Mouse (Mus musculus): ENCODE data around the gene Tap2. TPM values are rescaled to one million over a fixed set of nuclear protein-coding genes. Genes with fewer than 3 reads are reported as not detected.

The Tap2 gene
- total and polyA plus RNA-seq, 3 experiments = 54.8 to 121 (median 110) TPM

DNA sequence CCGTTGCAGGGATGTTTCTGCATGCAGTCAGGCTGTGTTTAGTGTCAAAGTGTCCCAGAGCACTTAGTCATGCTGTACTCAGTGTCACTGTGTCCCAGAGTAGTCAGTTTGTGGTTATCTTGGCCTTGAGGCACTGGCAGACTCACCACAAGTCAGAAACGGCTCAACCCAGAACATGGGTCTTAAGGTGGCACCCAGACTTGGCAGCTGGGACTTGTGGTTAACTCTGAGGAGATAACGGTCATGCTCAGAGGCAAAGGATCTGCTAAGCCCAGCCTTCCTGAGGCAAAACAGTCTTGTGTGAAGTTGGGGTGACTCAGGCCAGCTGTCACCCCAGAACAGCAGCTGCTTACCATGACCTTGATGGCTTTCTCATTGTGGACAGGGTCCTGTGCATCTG lies 7.3 kb downstream of the Tap2 start:
- Histone ChIP-seq H3K4me3 (replicated peaks in 1 of 3; ENCODE audit: low read depth in 2 of 3, low read length in 2 of 3, poor library complexity in 1 of 3) (no peak overlapping the region), H3K4me1 (ENCODE audit: control insufficient read depth in 1 of 2, insufficient read depth in 2 of 2) (peaks cover 6 to 25% of the 10 kb centered on the region in 2 experiments), H3K9me3 (replicated peaks; ENCODE audit: low read length) (peaks cover 8% of the 10 kb centered on the region), H3K36me3 (replicated peaks in 1 of 2; ENCODE audit: control insufficient read depth in 1 of 2, insufficient read depth in 1 of 2, low read length in 1 of 2) (peaks cover 72 to 89% of the 10 kb centered on the region in 2 experiments), H3K27me3 (replicated peaks) (no peaks in the 10 kb centered on the region), H3K27ac (ENCODE audit: insufficient read depth, low read depth) (no peak overlapping the region), H3K4me2 (ENCODE audit: insufficient read depth, low read depth, poor library complexity, severe bottlenecking) (no peak overlapping the region), H3K79me2 (replicated peaks; ENCODE audit: control insufficient read depth, extremely low read depth, insufficient read depth, poor library complexity, severe bottlenecking) (peaks cover 14% of the 10 kb centered on the region), H3K9ac (ENCODE audit: insufficient read depth, low read depth) (no peak overlapping the region)
- TF ChIP-seq POLR2A (IDR thresholded peaks at IDR 0.05; ENCODE audit: low read depth, low read length) (no peak), CHD2 (IDR thresholded peaks at IDR 0.05; ENCODE audit: low read length) (no peak), JUN (IDR thresholded peaks at IDR 0.05; ENCODE audit: insufficient read depth, low read depth, low read length) (no peak), E2F4 (IDR thresholded peaks at IDR 0.05; ENCODE audit: insufficient replicate concordance, low read depth, low read length) (no peak), RCOR1 (conservative IDR thresholded peaks at IDR 0.05; ENCODE audit: low read depth, low read length) (no peak), NELFE (IDR thresholded peaks at IDR 0.05; ENCODE audit: low read depth, low read length) (no peak), RAD21 (IDR thresholded peaks at IDR 0.05; ENCODE audit: low read depth, low read length) (no peak), CTCF (conservative IDR thresholded peaks at IDR 0.05 in 1 of 2, IDR thresholded peaks at IDR 0.05 in 1 of 2; ENCODE audit: low read depth in 2 of 2, low read length in 2 of 2) (no peak), USF2 (conservative IDR thresholded peaks at IDR 0.05; ENCODE audit: low read depth, low read length) (no peak), TBP (conservative IDR thresholded peaks at IDR 0.05; ENCODE audit: low read depth, low read length) (no peak)
- in situ Hi-C loops (cut with MboI; ENCODE audit: low pct_ligation_motif_present, low pct_unique_long_range_greater_than_20kb, low sequenced_read_pairs) = loop anchor here (5.0 kb wide), 1 partner anchor 33 kb away; no protein-coding TSS in a partner anchor
- DNase-seq (ENCODE audit: extremely low read depth) = no peak
- dilution Hi-C loops (cut with MboI; ENCODE audit: extremely low pct_ligation_motif_present, extremely low pct_unique_long_range_greater_than_20kb, low sequenced_read_pairs) = no loop called here

DNA sequence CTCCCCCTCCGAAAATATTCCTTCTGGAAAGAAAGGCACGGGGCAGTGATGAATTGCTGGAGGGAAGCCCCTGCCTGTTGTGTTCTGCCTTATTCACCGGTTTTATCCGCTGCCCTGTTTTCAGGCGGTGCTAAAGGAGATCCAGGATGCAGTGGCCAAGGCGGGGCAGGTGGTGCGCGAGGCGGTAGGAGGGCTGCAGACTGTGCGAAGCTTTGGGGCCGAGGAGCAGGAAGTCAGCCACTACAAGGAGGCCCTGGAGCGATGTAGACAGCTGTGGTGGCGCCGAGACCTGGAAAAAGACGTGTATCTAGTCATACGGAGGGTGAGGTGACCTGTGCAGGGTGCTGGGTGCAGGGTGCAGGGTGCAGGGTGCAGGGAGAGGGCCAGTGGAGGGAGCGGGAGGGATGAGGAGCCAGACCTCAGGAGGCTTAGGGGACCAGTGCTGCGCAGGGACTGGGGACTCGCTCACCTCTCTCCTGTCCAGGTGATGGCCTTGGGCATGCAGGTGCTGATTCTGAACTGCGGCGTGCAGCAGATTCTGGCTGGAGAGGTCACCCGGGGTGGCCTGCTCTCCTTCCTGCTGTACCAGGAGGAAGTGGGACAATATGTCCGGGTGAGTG lies 8.5 kb downstream of the Tap2 start:
- Histone ChIP-seq H3K4me3 (replicated peaks in 1 of 3; ENCODE audit: low read depth in 2 of 3, low read length in 2 of 3, poor library complexity in 1 of 3) (no peak overlapping the region), H3K9me3 (replicated peaks; ENCODE audit: low read length) (peaks cover 8% of the 10 kb centered on the region), H3K4me1 (ENCODE audit: control insufficient read depth in 1 of 2, insufficient read depth in 2 of 2) (peaks cover 3 to 17% of the 10 kb centered on the region in 2 experiments; a peak in 2 of 4 replicates), H3K79me2 (replicated peaks; ENCODE audit: control insufficient read depth, extremely low read depth, insufficient read depth, poor library complexity, severe bottlenecking) (peaks cover 7% of the 10 kb centered on the region), H3K4me2 (ENCODE audit: insufficient read depth, low read depth, poor library complexity, severe bottlenecking) (no peak overlapping the region), H3K27ac (ENCODE audit: insufficient read depth, low read depth) (0 out of 2 replicates have a peak overlapping the region, but pooled peaks have one; percentile 24), H3K36me3 (replicated peaks in 1 of 2; ENCODE audit: control insufficient read depth in 1 of 2, insufficient read depth in 1 of 2, low read length in 1 of 2) (peaks cover 79 to 94% of the 10 kb centered on the region in 2 experiments), H3K9ac (ENCODE audit: insufficient read depth, low read depth) (no peak overlapping the region), H3K27me3 (replicated peaks) (no peaks in the 10 kb centered on the region)
- in situ Hi-C loops (cut with MboI; ENCODE audit: low pct_ligation_motif_present, low pct_unique_long_range_greater_than_20kb, low sequenced_read_pairs) (loop anchor here (5.0 kb wide), 1 partner anchor 35 kb away; no protein-coding TSS in a partner anchor), dilution Hi-C loops (cut with MboI; ENCODE audit: extremely low pct_ligation_motif_present, extremely low pct_unique_long_range_greater_than_20kb, low sequenced_read_pairs) (no loop called here)
- DNase-seq (ENCODE audit: extremely low read depth) = no peak
- TF ChIP-seq USF1 (IDR thresholded peaks at IDR 0.05; ENCODE audit: low read depth, low read length) = no peak
- TF ChIP-seq ELF1 (IDR thresholded peaks at IDR 0.05; ENCODE audit: low read depth, low read length) = no peak
- no peak for TF ChIP-seq NELFE (IDR thresholded peaks at IDR 0.05; ENCODE audit: low read depth, low read length)

DNA sequence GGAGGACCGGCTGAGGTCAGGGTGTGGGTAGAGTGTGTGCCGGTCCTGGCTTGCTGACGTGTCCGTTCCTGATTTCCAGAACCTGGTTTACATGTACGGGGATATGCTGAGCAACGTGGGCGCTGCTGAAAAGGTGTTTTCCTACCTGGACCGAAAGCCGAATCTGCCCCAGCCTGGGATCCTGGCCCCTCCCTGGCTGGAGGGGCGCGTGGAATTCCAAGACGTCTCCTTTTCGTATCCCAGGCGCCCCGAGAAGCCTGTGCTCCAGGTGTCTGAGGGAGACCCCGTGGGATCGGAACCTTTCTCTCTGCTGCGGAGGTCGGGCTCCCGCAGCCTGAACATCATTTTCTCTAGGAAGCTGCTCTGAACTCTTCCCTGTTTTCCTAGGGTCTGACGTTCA lies 10.6 kb downstream of the Tap2 start:
- dilution Hi-C loops (cut with MboI; ENCODE audit: extremely low pct_ligation_motif_present, extremely low pct_unique_long_range_greater_than_20kb, low sequenced_read_pairs) = no loop called here
- TF ChIP-seq JUN (IDR thresholded peaks at IDR 0.05; ENCODE audit: insufficient read depth, low read depth, low read length) (no peak), UBTF (IDR thresholded peaks at IDR 0.05; ENCODE audit: low read depth, low read length) (no peak), SMC3 (IDR thresholded peaks at IDR 0.05; ENCODE audit: low read depth, low read length) (no peak), MAZ (IDR thresholded peaks at IDR 0.05; ENCODE audit: low read depth, low read length) (no peak), IRF4 (IDR thresholded peaks at IDR 0.05; ENCODE audit: low read depth, low read length) (no peak), MYC (IDR thresholded peaks at IDR 0.05; ENCODE audit: low read depth, low read length) (no peak), POLR2A (IDR thresholded peaks at IDR 0.05; ENCODE audit: low read depth, low read length) (no peak), BHLHE40 (IDR thresholded peaks at IDR 0.05; ENCODE audit: low read depth, low read length) (no peak), NRF1 (IDR thresholded peaks at IDR 0.05; ENCODE audit: low read depth, low read length) (no peak), MXI1 (IDR thresholded peaks at IDR 0.05; ENCODE audit: low read depth, low read length) (no peak), ZNF384 (IDR thresholded peaks at IDR 0.05; ENCODE audit: low read depth, low read length) (no peak), PAX5 (IDR thresholded peaks at IDR 0.05; ENCODE audit: low read length) (no peak), MAFK (IDR thresholded peaks at IDR 0.05; ENCODE audit: insufficient replicate concordance, low read length) (no peak), POLR2AphosphoS2 (IDR thresholded peaks at IDR 0.05; ENCODE audit: low read depth, low read length) (no peak), ELF1 (IDR thresholded peaks at IDR 0.05; ENCODE audit: low read depth, low read length) (no peak)
- Histone ChIP-seq H3K9ac (ENCODE audit: insufficient read depth, low read depth) (no peak overlapping the region), H3K4me3 (replicated peaks in 1 of 3; ENCODE audit: low read depth in 2 of 3, low read length in 2 of 3, poor library complexity in 1 of 3) (no peak overlapping the region), H3K27me3 (replicated peaks) (no peaks in the 10 kb centered on the region), H3K9me3 (replicated peaks; ENCODE audit: low read length) (peaks cover 6% of the 10 kb centered on the region), H3K27ac (ENCODE audit: insufficient read depth, low read depth) (no peak overlapping the region), H3K36me3 (replicated peaks in 1 of 2; ENCODE audit: control insufficient read depth in 1 of 2, insufficient read depth in 1 of 2, low read length in 1 of 2) (peaks cover 74 to 97% of the 10 kb centered on the region in 2 experiments), H3K4me1 (ENCODE audit: control insufficient read depth in 1 of 2, insufficient read depth in 2 of 2) (peaks cover 2 to 14% of the 10 kb centered on the region in 2 experiments; a peak in 2 of 4 replicates), H3K4me2 (ENCODE audit: insufficient read depth, low read depth, poor library complexity, severe bottlenecking) (no peak overlapping the region), H3K79me2 (replicated peaks; ENCODE audit: control insufficient read depth, extremely low read depth, insufficient read depth, poor library complexity, severe bottlenecking) (peaks cover 5% of the 10 kb centered on the region)
- in situ Hi-C loops (cut with MboI; ENCODE audit: low pct_ligation_motif_present, low pct_unique_long_range_greater_than_20kb, low sequenced_read_pairs) = loop anchor here (5.0 kb wide), 1 partner anchor 37 kb away; no protein-coding TSS in a partner anchor
- no peak for DNase-seq (ENCODE audit: extremely low read depth)

All from CH12.LX (cell line).